Mouse (Mus musculus) neural tube, embryonic 11.5 days (tissue): ENCODE results near the gene Utp6. TPM values are rescaled to one million over a fixed set of nuclear protein-coding genes. Genes with fewer than 3 reads are reported as not detected.
"Not testable (repeated sequence)": the region's sequence is repeated elsewhere in the genome, so short reads cannot be mapped to it uniquely, and the experiment has no call there.

Source experiments
- ATAC-seq: fragments of 200-750 bp; cut with Nextera tagmentation; 2 replicates; pipeline ENCODE4 v1.8.0; 2017; ENCODE audit warnings: moderate number of reproducible peaks, mild to moderate bottlenecking, moderate TSS enrichment, moderate library complexity; ENCODE audit not compliant: insufficient read depth, low FRiP score, low TSS enrichment
- DNase-seq: peaks from one replicate; pipeline ENCODE4 v3.0.0-alpha.2; 2015; ENCODE audit warnings: low spot score
- H3K27ac ChIP-seq: fragments of 300-500 bp; sonication (generic); 2 replicates; pipeline ENCODE4 v1.5.1; 2014; ENCODE audit warnings: low read depth, mild to moderate bottlenecking, low read length
- H3K27me3 ChIP-seq: fragments of 300-500 bp; sonication (generic); 2 replicates; pipeline ENCODE4 v1.6.1; 2014; ENCODE audit warnings: mild to moderate bottlenecking, low read length, mixed read lengths; ENCODE audit not compliant: control insufficient read depth, insufficient read depth
- H3K36me3 ChIP-seq: fragments of 300-500 bp; sonication (generic); 2 replicates; pipeline ENCODE4 v1.6.1; 2014; ENCODE audit warnings: mild to moderate bottlenecking, low read length, moderate library complexity, mixed read lengths; ENCODE audit not compliant: control insufficient read depth, insufficient read depth
- H3K4me1 ChIP-seq: fragments of 300-500 bp; sonication (generic); 2 replicates; pipeline ENCODE4 v1.6.1; 2014; ENCODE audit warnings: low read length, mixed read lengths; ENCODE audit not compliant: control insufficient read depth, insufficient read depth
- H3K4me2 ChIP-seq: fragments of 300-500 bp; sonication (generic); 2 replicates; pipeline ENCODE4 v1.6.1; 2014; ENCODE audit warnings: low read depth, mild to moderate bottlenecking, moderate library complexity
- H3K4me3 ChIP-seq: fragments of 300-500 bp; sonication (generic); 2 replicates; pipeline ENCODE4 v1.5.1; 2014; ENCODE audit warnings: low read depth, low read length
- H3K9ac ChIP-seq: fragments of 300-500 bp; sonication (generic); 2 replicates; pipeline ENCODE4 v1.6.1; 2014; ENCODE audit warnings: mild to moderate bottlenecking, low read length
- H3K9me3 ChIP-seq: fragments of 300-500 bp; sonication (generic); 2 replicates; pipeline ENCODE4 v1.6.1; 2016; ENCODE audit warnings: low read length; ENCODE audit not compliant: control insufficient read depth
- WGBS: fragments of 180-500 bp; shearing (Covaris S2); extraction: QIAGEN DNeasy Blood & Tissue Kit; methylation state at CpG from one replicate; pipeline ENCODE4 v1.1.7; 2014; 5-methylcytosine and 5-hydroxymethylcytosine counted together
- polyA plus RNA-seq: library from polyadenylated mRNA; unstranded; fragments of >200 nt; fragmentation: Nextera tagmentation; extraction: Ambion mirVana; gene quantifications from 2 replicates; pipeline ENCODE4 v1.2.1, GENCODE M21; 2014

Utp6 gene
- polyA plus RNA-seq, 1 experiment from 2014 or later, result 84.3 TPM

- WGBS, result 89% methylated on average over 3 of the region's 3 CpGs
- H3K4me2 ChIP-seq, result no peak overlapping the region
- H3K4me3 ChIP-seq, result no peak overlapping the region
- ATAC-seq (no peak), DNase-seq (no peak)
- H3K27me3 ChIP-seq, result no peaks in the 10 kb centered on the region
- no peaks in the 10 kb centered on the region for H3K4me1 ChIP-seq
- no peak overlapping the region for H3K27ac ChIP-seq
- H3K9me3 ChIP-seq, result no peaks in the 10 kb centered on the region
- H3K9ac ChIP-seq, result no peak overlapping the region
- no peaks in the 10 kb centered on the region for H3K36me3 ChIP-seq
Measured at GRCm38 (mm10) chr11:79987896-79988295, 25.7 kb upstream of the Utp6 start.

- 96% methylated on average over 4 of the region's 4 CpGs for WGBS
- H3K9me3 ChIP-seq, result no peaks in the 10 kb centered on the region
- H3K4me3 ChIP-seq, result no peak overlapping the region
- ATAC-seq (no peak), DNase-seq (no peak)
- no peak overlapping the region for H3K4me2 ChIP-seq
- no peaks in the 10 kb centered on the region for H3K36me3 ChIP-seq
- H3K9ac ChIP-seq, result no peak overlapping the region
- no peak overlapping the region for H3K27ac ChIP-seq
- no peaks in the 10 kb centered on the region for H3K27me3 ChIP-seq
- H3K4me1 ChIP-seq, result no peaks in the 10 kb centered on the region
Measured at GRCm38 (mm10) chr11:79986886-79987285, 24.7 kb upstream of the Utp6 start.

GRCm38 (mm10) chr11:79977747-79978146, 15.6 kb upstream of the Utp6 start:
- not testable (repeated sequence) for H3K36me3 ChIP-seq, ATAC-seq, H3K9ac ChIP-seq, DNase-seq, H3K4me3 ChIP-seq, H3K4me1 ChIP-seq, H3K9me3 ChIP-seq, H3K27ac ChIP-seq, H3K4me2 ChIP-seq
- H3K27me3 ChIP-seq, result peaks cover 18% of the 10 kb centered on the region
- WGBS, result 87% methylated on average over 3 of the region's 4 CpGs

- ATAC-seq, H3K4me1 ChIP-seq, H3K27ac ChIP-seq, H3K36me3 ChIP-seq, H3K4me2 ChIP-seq, H3K4me3 ChIP-seq, DNase-seq, H3K9me3 ChIP-seq, H3K9ac ChIP-seq: not testable (repeated sequence)
- 93% methylated on average over 14 of the region's 14 CpGs for WGBS
- peaks cover 18% of the 10 kb centered on the region for H3K27me3 ChIP-seq
Measured at GRCm38 (mm10) chr11:79977061-79977460, 14.9 kb upstream of the Utp6 start.

GRCm38 (mm10) chr11:79976645-79977044, 14.5 kb upstream of the Utp6 start:
- not testable (repeated sequence) for H3K4me2 ChIP-seq, H3K4me3 ChIP-seq, H3K9me3 ChIP-seq, H3K4me1 ChIP-seq, DNase-seq, ATAC-seq, H3K27ac ChIP-seq, H3K9ac ChIP-seq, H3K36me3 ChIP-seq
- WGBS, result 76% methylated on average over 6 of the region's 6 CpGs
- H3K27me3 ChIP-seq, result peaks cover 18% of the 10 kb centered on the region

- H3K27ac ChIP-seq, result no peak overlapping the region
- H3K4me1 ChIP-seq, result 0 out of 2 replicates have a peak, but pooled peaks cover 6% of the 10 kb centered on the region
- 89% methylated on average over 1 of the region's 1 CpGs for WGBS
- H3K4me2 ChIP-seq, result no peak overlapping the region
- no peaks in the 10 kb centered on the region for H3K9me3 ChIP-seq
- no peak overlapping the region for H3K4me3 ChIP-seq
- H3K27me3 ChIP-seq, result peaks cover 18% of the 10 kb centered on the region
- H3K36me3 ChIP-seq, result no peaks in the 10 kb centered on the region
- ATAC-seq, result no peak
- no peak for DNase-seq
- H3K9ac ChIP-seq, result no peak overlapping the region
Measured at GRCm38 (mm10) chr11:79976222-79976621, 14.0 kb upstream of the Utp6 start.

- no peak overlapping the region for H3K27ac ChIP-seq
- no peaks in the 10 kb centered on the region for H3K36me3 ChIP-seq
- 64% methylated on average over 2 of the region's 2 CpGs for WGBS
- DNase-seq (no peak), ATAC-seq (no peak)
- no peak overlapping the region for H3K4me2 ChIP-seq
- H3K27me3 ChIP-seq, result peaks cover 18% of the 10 kb centered on the region
- H3K4me1 ChIP-seq, result 0 out of 2 replicates have a peak, but pooled peaks cover 6% of the 10 kb centered on the region
- no peak overlapping the region for H3K4me3 ChIP-seq
- H3K9me3 ChIP-seq, result no peaks in the 10 kb centered on the region
- H3K9ac ChIP-seq, result no peak overlapping the region
Measured at GRCm38 (mm10) chr11:79975377-79975776, 13.2 kb upstream of the Utp6 start.

- no peak overlapping the region for H3K27ac ChIP-seq
- peak overlapping the region; percentile 47 for H3K4me3 ChIP-seq
- H3K27me3 ChIP-seq, result peaks cover 18% of the 10 kb centered on the region
- H3K4me1 ChIP-seq, result 0 out of 2 replicates have a peak, but pooled peaks cover 6% of the 10 kb centered on the region
- H3K4me2 ChIP-seq, result peak overlapping the region; percentile 85
- peak overlapping the region; percentile 58 for H3K9ac ChIP-seq
- WGBS, result under 1% methylated on average over 37 of the region's 41 CpGs
- ATAC-seq (no peak), DNase-seq (peak; percentile 61)
- H3K36me3 ChIP-seq, result no peaks in the 10 kb centered on the region
- H3K9me3 ChIP-seq, result no peaks in the 10 kb centered on the region
Measured at GRCm38 (mm10) chr11:79973626-79974476, 11.7 kb upstream of the Utp6 start.

- H3K9ac ChIP-seq, result no peak overlapping the region; the same call in 1 of the 2 replicates
- DNase-seq, result peak; percentile 12
- H3K27ac ChIP-seq, result no peak overlapping the region
- H3K27me3 ChIP-seq, result peaks cover 18% of the 10 kb centered on the region
- H3K4me2 ChIP-seq, result peak overlapping the region; percentile 85
- no peak for ATAC-seq
- H3K4me1 ChIP-seq, result 0 out of 2 replicates have a peak, but pooled peaks cover 6% of the 10 kb centered on the region
- H3K4me3 ChIP-seq, result peak overlapping the region; percentile 47
- H3K36me3 ChIP-seq, result no peaks in the 10 kb centered on the region
- WGBS, result 14% methylated on average over 8 of the region's 8 CpGs
- no peaks in the 10 kb centered on the region for H3K9me3 ChIP-seq
Measured at GRCm38 (mm10) chr11:79973133-79973532, 10.9 kb upstream of the Utp6 start.
